Mouse (Mus musculus): ENCODE measurements around the gene Dazap1. TPM values are rescaled to one million over a fixed set of nuclear protein-coding genes. Genes with fewer than 3 reads are reported as not detected.

Gene Dazap1
- total RNA-seq, 4 experiments from 2014 or later, result 31.8 to 38.5 (median 34.6) TPM

DNA sequence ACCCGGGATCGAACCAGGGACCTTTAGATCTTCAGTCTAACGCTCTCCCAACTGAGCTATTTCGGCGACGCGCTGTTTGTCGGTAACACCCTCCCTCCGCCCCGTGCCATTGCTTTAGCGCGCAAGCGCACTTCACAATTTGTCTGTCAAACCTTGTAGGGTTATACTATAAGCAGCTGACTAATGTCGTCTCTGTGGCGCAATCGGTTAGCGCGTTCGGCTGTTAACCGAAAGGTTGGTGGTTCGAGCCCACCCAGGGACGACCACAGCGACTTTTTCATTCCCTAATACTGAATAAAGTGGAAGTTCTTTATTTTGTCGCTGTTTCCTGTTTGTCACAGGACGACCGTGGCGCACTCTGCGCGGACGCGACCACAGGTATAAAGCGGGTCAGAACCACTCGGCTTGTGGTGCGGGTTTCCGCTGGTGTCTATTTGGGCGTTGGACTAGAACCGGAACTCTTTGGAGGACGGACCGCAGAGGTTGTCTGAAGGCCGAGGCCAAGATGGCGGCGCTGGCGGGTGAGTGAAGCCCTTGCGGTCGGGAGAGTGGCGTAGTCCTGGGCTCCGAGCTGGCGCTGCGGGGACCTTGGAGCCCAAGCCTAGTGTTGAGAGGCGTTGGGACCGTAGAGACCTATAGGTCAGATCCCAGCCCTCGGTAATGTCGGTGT lies 12.2 kb upstream of the Dazap1 start, which contains the start of gene Ndufs7:
Ndufs7 (plus strand) TSS at position 151 of the 670 bp plus-strand sequence.
- peak; percentile 87 to 90 for DNase-seq (ENCODE audit: low spot score in 2 of 2)

- DNase-seq (ENCODE audit: low spot score in 2 of 2), result no peak
Observed at GRCm38 (mm10) chr10:80250059-80250458, 11.2 kb upstream of the Dazap1 start.

- DNase-seq (ENCODE audit: low spot score in 2 of 2), result no peak
Observed at GRCm38 (mm10) chr10:80250573-80250972, 10.7 kb upstream of the Dazap1 start.

DNA sequence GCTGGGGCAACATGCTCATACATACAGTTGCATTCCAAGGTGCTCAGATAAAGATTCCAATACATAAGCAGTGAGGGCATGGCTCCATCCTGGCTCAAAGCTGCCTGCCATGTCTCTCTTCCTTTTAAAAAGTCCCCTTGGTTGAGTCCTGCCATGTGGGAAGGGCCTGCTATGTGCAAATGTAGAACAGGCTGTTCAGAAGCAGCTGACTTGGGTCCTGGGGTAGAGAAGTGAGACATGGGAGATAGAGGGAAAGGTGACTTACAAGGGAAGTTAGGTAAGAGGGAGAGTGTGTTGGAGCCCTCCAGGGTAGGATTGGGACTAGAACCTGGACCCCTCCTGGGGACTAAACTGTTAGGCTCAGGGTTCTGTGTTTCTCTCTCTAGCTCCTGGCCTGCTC lies 9.3 kb upstream of the Dazap1 start:
- DNase-seq (ENCODE audit: low spot score in 2 of 2), result no peak

DNA sequence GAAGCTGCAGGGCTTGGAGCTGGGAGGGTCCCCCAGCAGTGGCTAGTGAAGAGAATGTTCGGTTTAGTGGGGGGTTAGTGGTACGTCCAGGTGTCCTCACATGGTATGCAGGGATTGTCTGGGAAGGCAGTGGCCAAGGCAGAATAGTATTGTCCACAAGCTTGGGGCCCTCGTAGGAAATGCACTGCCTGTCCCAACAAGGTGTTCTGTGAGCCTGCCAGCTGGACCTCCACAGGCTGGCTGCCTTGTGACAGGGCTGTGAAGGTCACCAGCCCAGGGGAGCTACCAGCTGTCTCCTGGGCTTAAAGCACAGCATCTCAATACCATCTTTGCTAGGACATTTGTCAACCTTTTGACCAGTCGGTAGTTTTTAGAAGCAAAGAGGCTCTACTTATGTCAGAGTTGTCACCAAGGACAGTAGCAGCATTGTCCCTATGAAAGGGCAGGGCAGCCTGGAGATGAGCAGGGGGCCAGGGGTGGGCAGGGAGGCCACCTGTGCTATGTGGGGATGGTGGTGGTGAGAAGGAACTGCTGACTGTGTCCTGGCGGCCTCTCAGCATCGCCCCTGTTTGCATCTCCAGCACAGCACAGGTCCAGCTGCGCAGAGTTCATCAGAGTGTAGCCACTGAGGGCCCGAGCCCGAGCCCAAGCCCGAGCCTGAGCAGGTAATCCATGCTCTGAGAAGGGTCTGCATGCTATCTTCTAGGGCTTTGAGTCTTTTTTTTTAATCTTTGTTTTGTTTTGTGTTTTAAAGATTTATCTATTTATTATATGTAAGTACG lies 8.6 kb upstream of the Dazap1 start:
- peak in 1 of 2 experiments; percentile 51 for DNase-seq (ENCODE audit: low spot score in 2 of 2)

DNA sequence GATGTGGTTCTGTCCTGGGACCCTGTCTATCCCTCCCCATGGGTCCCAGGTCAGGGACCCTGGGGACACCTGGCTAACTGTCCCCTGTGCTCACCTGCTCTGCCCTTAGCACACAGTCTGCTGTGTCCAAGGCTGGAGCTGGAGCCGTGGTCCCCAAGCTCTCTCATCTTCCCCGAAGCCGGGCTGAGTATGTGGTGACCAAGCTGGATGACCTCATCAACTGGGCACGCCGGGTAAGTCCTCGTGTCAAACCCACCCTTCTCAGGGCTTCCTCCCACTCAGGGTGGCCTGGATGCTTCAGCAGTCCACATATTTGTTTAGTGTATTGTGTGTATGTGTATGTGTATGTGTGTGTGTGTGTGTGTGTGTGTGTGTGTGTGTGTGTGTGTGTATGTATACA lies 7.7 kb upstream of the Dazap1 start:
- no peak for DNase-seq (ENCODE audit: low spot score in 2 of 2)

- no peak for DNase-seq (ENCODE audit: low spot score in 2 of 2)
Observed at GRCm38 (mm10) chr10:80254331-80255297, 6.7 kb upstream of the Dazap1 start.

GRCm38 (mm10) chr10:80255881-80256535 lies 5.3 kb upstream of the Dazap1 start:
- DNase-seq (ENCODE audit: low spot score in 2 of 2), result no peak

DNA sequence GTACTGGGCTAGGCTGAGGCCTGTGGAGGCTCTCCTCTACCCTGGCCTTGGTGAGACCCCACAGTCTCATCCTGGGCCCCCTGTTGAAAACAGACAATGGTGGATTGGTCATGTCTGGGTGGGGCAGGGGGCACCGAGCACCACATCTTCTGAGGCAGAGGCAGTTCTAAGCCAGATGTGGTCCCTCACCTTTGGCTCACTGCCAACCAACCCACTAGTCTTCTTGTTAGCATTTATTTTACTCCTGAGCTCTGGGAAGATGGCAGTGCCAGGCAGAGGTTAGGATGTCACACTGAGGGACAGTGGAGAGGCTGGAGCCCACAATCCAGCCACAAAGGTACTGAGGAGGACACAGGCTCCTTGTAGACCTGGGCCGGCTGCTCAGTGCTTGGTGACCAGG lies 3.4 kb upstream of the Dazap1 start:
- DNase-seq (ENCODE audit: low spot score in 2 of 2), result no peak

DNA sequence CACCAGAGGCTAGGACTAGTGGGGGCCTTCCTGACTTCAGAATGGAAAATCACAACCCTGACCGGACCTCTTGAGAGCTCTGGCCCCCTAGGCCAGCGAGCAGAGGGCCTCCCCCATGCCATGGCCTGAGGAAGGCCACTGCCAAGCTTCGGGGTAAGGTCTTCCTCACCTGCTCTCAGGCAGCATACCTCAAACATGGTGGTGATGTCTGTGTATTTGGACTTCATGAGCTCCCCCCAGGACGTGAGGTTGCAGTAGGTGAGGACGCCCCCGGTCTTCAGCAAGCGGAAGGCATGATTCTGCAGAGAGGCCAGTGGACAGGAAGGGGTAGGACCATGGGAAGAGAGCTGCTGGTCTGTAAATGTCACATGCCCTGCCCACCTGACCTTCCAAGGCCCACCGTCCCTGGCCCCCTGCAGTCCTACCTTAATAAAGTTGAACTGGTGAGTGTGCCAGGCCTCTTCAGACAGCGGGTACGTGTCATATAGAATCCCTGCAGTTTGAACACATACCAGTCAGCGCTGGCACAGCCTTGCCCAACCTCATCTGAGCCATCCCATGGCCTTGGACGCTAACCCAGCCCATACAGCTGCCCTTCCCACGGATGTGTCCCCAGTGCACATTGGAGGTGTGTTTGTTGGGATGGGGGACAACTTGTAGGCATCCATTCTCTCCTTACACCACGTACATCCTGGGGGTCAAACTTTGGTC lies 2.4 kb upstream of the Dazap1 start:
- DNase-seq (ENCODE audit: low spot score in 2 of 2), result no peak

- DNase-seq (ENCODE audit: low spot score in 2 of 2), result no peak
Observed at GRCm38 (mm10) chr10:80259463-80259805, 1.9 kb upstream of the Dazap1 start.

GRCm38 (mm10) chr10:80259861-80260641 lies 1.2 kb upstream of the Dazap1 start:
- DNase-seq (ENCODE audit: low spot score in 2 of 2), result peak; percentile 42 to 62

DNA sequence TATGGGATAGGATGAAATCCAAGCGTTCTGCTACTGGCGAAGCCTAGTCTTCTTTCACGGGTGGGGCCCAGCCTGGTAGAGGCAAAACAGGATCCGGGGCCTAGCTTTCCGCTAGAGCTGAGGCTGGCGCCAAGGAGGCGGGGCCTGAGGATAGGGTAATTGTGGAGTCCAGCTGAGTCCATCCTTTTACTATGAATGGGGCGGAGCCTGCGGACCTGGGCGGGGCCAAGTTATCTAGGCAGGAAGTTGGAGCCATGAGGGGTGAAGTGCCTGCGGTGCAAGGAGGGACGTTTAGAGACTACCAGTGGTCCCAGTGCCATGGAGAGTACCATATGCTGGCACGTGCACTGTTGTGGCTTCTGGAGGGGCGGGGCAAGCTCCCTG lies 291 bp downstream of the Dazap1 start:
- peak; percentile 99 for DNase-seq (ENCODE audit: low spot score in 2 of 2)

DNA sequence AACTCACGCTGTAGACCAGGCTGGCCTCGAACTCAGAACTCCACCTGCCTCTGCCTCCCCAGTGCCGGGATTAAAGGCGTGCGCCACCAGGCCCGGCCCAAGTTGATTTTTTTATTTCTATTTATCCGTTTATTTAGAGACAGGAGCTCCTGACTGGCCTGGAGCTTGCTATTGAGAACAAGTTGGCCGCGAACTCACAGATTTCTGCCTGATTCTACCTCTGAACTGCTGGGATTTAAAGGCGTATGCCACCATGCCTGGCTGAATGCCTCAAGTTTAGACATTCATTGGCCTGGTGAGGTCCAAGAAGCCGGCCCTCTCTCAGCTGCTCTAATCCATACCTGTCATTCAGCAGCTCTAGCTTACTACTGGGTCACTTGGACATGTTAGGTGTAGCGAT lies 883 bp downstream of the Dazap1 start:
- DNase-seq (ENCODE audit: low spot score in 2 of 2), result no peak

DNA sequence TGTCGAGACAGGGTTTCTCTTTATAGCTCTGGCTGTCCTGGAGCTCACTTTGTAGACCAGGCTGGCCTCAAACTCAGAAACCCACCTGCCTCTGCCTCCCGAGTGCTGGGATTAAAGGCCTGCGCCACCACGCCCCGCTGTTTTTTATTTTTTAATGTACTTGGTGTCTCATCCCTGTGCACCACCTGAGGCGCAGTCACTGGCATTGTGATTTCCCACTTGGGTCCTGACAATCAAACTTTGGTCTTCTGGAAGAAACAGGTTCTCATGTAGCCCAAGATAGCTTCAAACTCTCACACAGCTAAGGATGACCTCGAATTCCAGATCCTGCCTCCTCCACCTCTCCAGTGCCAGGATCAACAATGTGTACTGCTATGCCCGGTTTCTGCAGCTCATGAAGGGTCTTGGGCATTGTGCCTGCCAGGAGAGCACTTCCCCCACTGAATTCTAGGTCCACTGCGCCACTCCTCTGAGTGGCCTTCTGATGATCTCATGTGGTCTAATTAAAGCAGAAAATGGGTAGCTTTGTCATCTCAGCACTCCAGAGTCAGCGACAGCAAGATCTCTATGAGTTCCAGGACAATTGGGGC lies 1.6 kb downstream of the Dazap1 start:
- no peak for DNase-seq (ENCODE audit: low spot score in 2 of 2)

DNA sequence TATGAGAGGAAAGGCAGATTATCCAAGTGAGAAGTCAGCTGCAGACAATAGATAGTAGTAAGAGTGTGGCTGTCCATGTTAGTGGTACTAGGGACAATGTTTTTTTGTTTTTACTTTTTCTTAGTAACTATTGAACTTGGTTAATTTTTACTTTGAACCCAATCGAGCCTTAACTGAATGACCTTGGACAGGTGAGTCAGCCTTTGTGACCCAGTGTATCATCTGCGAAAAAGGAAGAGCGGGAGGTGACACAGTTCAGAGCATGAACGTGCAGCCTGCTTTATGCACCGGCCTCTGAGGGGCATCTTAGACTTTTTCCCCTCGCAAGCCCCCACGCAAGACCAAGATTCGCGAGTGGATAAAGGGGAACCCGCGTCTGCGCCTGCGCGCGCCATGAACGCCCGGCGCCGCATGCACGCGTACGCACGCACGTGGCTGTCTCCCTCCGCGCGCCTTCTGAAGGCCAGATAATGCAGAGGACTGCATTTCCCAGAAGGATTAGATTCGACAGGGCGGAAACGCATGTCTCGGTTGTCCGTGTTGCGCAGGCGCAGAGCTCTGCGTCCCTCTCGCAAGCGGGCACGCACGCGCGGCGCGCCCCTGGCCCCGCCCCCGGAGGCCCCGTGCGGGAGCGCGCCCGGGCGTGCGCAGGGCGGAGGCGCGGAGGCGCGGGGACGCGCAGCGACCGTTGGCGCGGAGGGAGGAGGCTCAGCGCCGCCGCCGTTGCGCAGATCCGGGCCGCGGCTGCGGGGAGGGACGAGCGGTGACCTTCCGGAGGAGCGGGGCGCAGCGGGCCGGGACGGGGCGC lies 3.3 kb downstream of the Dazap1 start:
- peak; percentile 99 for DNase-seq (ENCODE audit: low spot score in 2 of 2)

DNA sequence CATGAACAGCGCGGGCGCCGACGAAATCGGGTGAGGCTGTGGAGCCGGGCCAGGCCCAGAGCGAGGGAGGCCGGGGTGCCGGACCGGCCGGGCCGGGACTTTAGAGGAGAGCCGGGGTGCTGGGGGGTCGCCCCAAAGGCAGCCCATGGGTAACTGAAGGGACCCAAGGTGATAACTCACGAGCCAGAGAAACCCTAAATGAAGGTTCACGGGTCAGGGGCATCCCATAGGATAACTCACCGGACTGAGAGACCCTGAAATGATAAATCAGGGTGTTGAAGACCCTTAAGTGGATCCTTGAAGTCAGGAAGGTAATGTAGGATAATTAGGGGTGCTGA lies 3.8 kb downstream of the Dazap1 start:
- no peak for DNase-seq (ENCODE audit: low spot score in 2 of 2)

DNA sequence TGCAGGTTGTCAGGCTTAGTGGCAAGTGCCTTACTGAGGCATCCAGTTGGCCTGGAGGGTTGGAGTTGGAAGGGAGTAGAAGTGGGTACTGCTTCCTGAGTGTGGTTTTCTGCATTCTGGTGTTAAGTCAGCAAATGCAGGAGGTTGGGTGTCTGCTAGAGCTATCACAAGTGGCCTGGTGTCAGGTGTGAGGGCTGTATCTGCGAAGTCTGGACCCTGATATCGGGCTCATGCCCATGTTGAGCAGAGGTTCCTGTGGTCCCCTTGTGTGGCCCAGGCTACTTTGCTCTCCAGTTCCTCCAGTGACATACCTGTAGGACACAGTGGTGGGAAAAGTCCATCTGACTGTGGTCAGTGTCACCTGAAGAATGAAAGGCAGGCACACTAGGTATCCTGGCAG lies 8.8 kb downstream of the Dazap1 start:
- no peak for DNase-seq (ENCODE audit: low spot score in 2 of 2)

DNA sequence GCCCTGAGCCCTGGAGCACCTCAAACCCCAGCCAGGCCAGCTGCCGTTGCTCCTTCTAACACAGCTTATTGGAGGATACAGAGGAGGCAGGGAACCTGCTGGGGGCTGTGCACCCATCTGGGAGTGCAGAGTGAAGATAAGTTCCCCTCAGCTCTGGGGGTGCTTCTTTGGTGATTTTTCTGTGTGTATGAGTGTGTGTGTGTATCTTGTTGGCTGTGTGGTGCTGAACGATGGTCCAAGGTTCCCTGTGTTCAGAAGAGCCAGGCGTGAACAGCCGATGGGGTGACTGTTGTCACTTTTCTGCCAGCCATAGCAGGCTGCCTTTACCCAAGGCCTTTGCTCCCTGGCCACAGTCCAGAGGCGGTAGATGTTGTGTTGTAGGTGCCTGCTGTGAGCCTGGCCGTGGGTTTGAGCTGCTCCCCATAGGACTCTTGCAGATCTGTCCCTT lies 9.5 kb downstream of the Dazap1 start:
- no peak for DNase-seq (ENCODE audit: low spot score in 2 of 2)
